Mouse (Mus musculus): Measurements from ENCODE around the gene Esr1. TPM values are rescaled to one million over a fixed set of nuclear protein-coding genes. Genes with fewer than 3 reads are reported as not detected.

Esr1 gene
- polyA plus RNA-seq, 1 experiment from 2014 or later = 0.26 TPM

GRCm38 (mm10) chr10:4965768-4966167, 354.4 kb downstream of the Esr1 start:
- no peak overlapping the region for H3K27ac ChIP-seq
- no peak overlapping the region for H3K9ac ChIP-seq
- ATAC-seq (ENCODE audit: borderline replicate concordance, extremely low read depth, low FRiP score, low TSS enrichment) = no peak
- no peak overlapping the region for H3K4me2 ChIP-seq
- H3K4me3 ChIP-seq = no peak overlapping the region
- no peaks in the 10 kb centered on the region for H3K9me3 ChIP-seq
- no peaks in the 10 kb centered on the region for H3K27me3 ChIP-seq
- no peaks in the 10 kb centered on the region for H3K36me3 ChIP-seq
- WGBS = 5% methylated on average over 1 of the region's 1 CpGs
- no peaks in the 10 kb centered on the region for H3K4me1 ChIP-seq

GRCm38 (mm10) chr10:4971156-4971555, 359.8 kb downstream of the Esr1 start:
- Histone ChIP-seq H3K4me3 (no peak overlapping the region), H3K9me3 (no peaks in the 10 kb centered on the region), H3K4me1 (no peaks in the 10 kb centered on the region), H3K27ac (no peak overlapping the region), H3K27me3 (no peaks in the 10 kb centered on the region), H3K4me2 (no peak overlapping the region), H3K36me3 (no peaks in the 10 kb centered on the region), H3K9ac (no peak overlapping the region)
- WGBS = 56% methylated on average over 7 of the region's 7 CpGs
- no peak for ATAC-seq (ENCODE audit: borderline replicate concordance, extremely low read depth, low FRiP score, low TSS enrichment)

- no peak for ATAC-seq (ENCODE audit: borderline replicate concordance, extremely low read depth, low FRiP score, low TSS enrichment)
These were observed 360.2 kb downstream of the Esr1 start for GRCm38 (mm10) chr10:4971586-4971985.

GRCm38 (mm10) chr10:4972026-4972425, 360.6 kb downstream of the Esr1 start:
- H3K9ac ChIP-seq = no peak overlapping the region
- no peak overlapping the region for H3K4me3 ChIP-seq
- no peaks in the 10 kb centered on the region for H3K9me3 ChIP-seq
- no peaks in the 10 kb centered on the region for H3K27me3 ChIP-seq
- H3K27ac ChIP-seq = no peak overlapping the region
- no peak overlapping the region for H3K4me2 ChIP-seq
- 29% methylated on average over 2 of the region's 2 CpGs for WGBS
- ATAC-seq (ENCODE audit: borderline replicate concordance, extremely low read depth, low FRiP score, low TSS enrichment) = no peak
- no peaks in the 10 kb centered on the region for H3K4me1 ChIP-seq
- no peaks in the 10 kb centered on the region for H3K36me3 ChIP-seq

More at GRCm38 (mm10) chr10:4971586-4971985, 360.2 kb downstream of the Esr1 start:
- H3K36me3 ChIP-seq = no peaks in the 10 kb centered on the region
- no peak overlapping the region for H3K9ac ChIP-seq
- H3K27ac ChIP-seq = no peak overlapping the region
- no peaks in the 10 kb centered on the region for H3K9me3 ChIP-seq
- H3K4me2 ChIP-seq = no peak overlapping the region
- H3K4me3 ChIP-seq = no peak overlapping the region
- no peaks in the 10 kb centered on the region for H3K4me1 ChIP-seq
- H3K27me3 ChIP-seq = no peaks in the 10 kb centered on the region

- Histone ChIP-seq H3K4me1 (no peaks in the 10 kb centered on the region), H3K27me3 (no peaks in the 10 kb centered on the region), H3K9ac (no peak overlapping the region), H3K36me3 (no peaks in the 10 kb centered on the region), H3K9me3 (no peaks in the 10 kb centered on the region), H3K4me3 (no peak overlapping the region), H3K4me2 (no peak overlapping the region), H3K27ac (no peak overlapping the region)
- WGBS = 73% methylated on average over 4 of the region's 4 CpGs
- ATAC-seq (ENCODE audit: borderline replicate concordance, extremely low read depth, low FRiP score, low TSS enrichment) = no peak
These were observed 362.9 kb downstream of the Esr1 start for GRCm38 (mm10) chr10:4974246-4974645.

GRCm38 (mm10) chr10:4976557-4976956, 365.2 kb downstream of the Esr1 start:
- WGBS = 75% methylated on average over 2 of the region's 2 CpGs
- Histone ChIP-seq H3K9ac (no peak overlapping the region), H3K4me2 (no peak overlapping the region), H3K27ac (no peak overlapping the region), H3K4me1 (no peaks in the 10 kb centered on the region), H3K9me3 (no peaks in the 10 kb centered on the region), H3K36me3 (no peaks in the 10 kb centered on the region), H3K4me3 (no peak overlapping the region), H3K27me3 (no peaks in the 10 kb centered on the region)
- no peak for ATAC-seq (ENCODE audit: borderline replicate concordance, extremely low read depth, low FRiP score, low TSS enrichment)

- Histone ChIP-seq H3K9me3 (no peaks in the 10 kb centered on the region), H3K27ac (no peak overlapping the region), H3K27me3 (no peaks in the 10 kb centered on the region), H3K36me3 (no peaks in the 10 kb centered on the region), H3K4me2 (no peak overlapping the region), H3K4me1 (no peaks in the 10 kb centered on the region), H3K4me3 (no peak overlapping the region), H3K9ac (no peak overlapping the region)
- ATAC-seq (ENCODE audit: borderline replicate concordance, extremely low read depth, low FRiP score, low TSS enrichment) = no peak
- 93% methylated on average over 3 of the region's 3 CpGs for WGBS
These were observed 366.0 kb downstream of the Esr1 start for GRCm38 (mm10) chr10:4977374-4977773.

GRCm38 (mm10) chr10:4983919-4984318, 372.5 kb downstream of the Esr1 start:
- no peaks in the 10 kb centered on the region for H3K9me3 ChIP-seq
- H3K27me3 ChIP-seq = no peaks in the 10 kb centered on the region
- ATAC-seq (ENCODE audit: borderline replicate concordance, extremely low read depth, low FRiP score, low TSS enrichment) = no peak
- no peak overlapping the region for H3K9ac ChIP-seq
- H3K4me3 ChIP-seq = no peak overlapping the region
- no peaks in the 10 kb centered on the region for H3K4me1 ChIP-seq
- WGBS = 46% methylated on average over 2 of the region's 2 CpGs
- H3K4me2 ChIP-seq = no peak overlapping the region
- H3K36me3 ChIP-seq = no peaks in the 10 kb centered on the region
- no peak overlapping the region for H3K27ac ChIP-seq

- 35% methylated on average over 3 of the region's 3 CpGs for WGBS
- Histone ChIP-seq H3K9me3 (no peaks in the 10 kb centered on the region), H3K4me1 (no peaks in the 10 kb centered on the region), H3K4me2 (no peak overlapping the region), H3K36me3 (no peaks in the 10 kb centered on the region), H3K9ac (no peak overlapping the region), H3K27ac (no peak overlapping the region), H3K27me3 (no peaks in the 10 kb centered on the region), H3K4me3 (no peak overlapping the region)
- ATAC-seq (ENCODE audit: borderline replicate concordance, extremely low read depth, low FRiP score, low TSS enrichment) = no peak
These were observed 382.4 kb downstream of the Esr1 start for GRCm38 (mm10) chr10:4993802-4994201.

GRCm38 (mm10) chr10:4996592-4996991, 385.2 kb downstream of the Esr1 start:
- no peaks in the 10 kb centered on the region for H3K4me1 ChIP-seq
- WGBS = 70% methylated on average over 3 of the region's 3 CpGs

GRCm38 (mm10) chr10:5008795-5009366, 397.5 kb downstream of the Esr1 start:
- Histone ChIP-seq H3K4me1 (no peaks in the 10 kb centered on the region), H3K9me3 (no peaks in the 10 kb centered on the region), H3K27ac (no peak overlapping the region), H3K36me3 (no peaks in the 10 kb centered on the region), H3K4me3 (no peak overlapping the region), H3K4me2 (no peak overlapping the region), H3K27me3 (no peaks in the 10 kb centered on the region), H3K9ac (no peak overlapping the region)
- WGBS = 71% methylated on average over 8 of the region's 8 CpGs
- ATAC-seq (ENCODE audit: borderline replicate concordance, extremely low read depth, low FRiP score, low TSS enrichment) = no peak

More at GRCm38 (mm10) chr10:4996592-4996991, 385.2 kb downstream of the Esr1 start:
- H3K36me3 ChIP-seq = no peaks in the 10 kb centered on the region
- no peaks in the 10 kb centered on the region for H3K27me3 ChIP-seq
- no peak overlapping the region for H3K9ac ChIP-seq
- H3K9me3 ChIP-seq = no peaks in the 10 kb centered on the region
- ATAC-seq (ENCODE audit: borderline replicate concordance, extremely low read depth, low FRiP score, low TSS enrichment) = no peak
- no peak overlapping the region for H3K27ac ChIP-seq
- no peak overlapping the region for H3K4me3 ChIP-seq
- no peak overlapping the region for H3K4me2 ChIP-seq

GRCm38 (mm10) chr10:5012004-5012403, 400.6 kb downstream of the Esr1 start:
- Histone ChIP-seq H3K27me3 (no peaks in the 10 kb centered on the region), H3K27ac (no peak overlapping the region), H3K9ac (no peak overlapping the region), H3K9me3 (no peaks in the 10 kb centered on the region), H3K4me1 (no peaks in the 10 kb centered on the region), H3K4me2 (no peak overlapping the region), H3K4me3 (no peak overlapping the region), H3K36me3 (no peaks in the 10 kb centered on the region)
- no peak for ATAC-seq (ENCODE audit: borderline replicate concordance, extremely low read depth, low FRiP score, low TSS enrichment)

GRCm38 (mm10) chr10:5014976-5015375, 403.6 kb downstream of the Esr1 start:
- H3K9me3 ChIP-seq = no peaks in the 10 kb centered on the region
- no peak overlapping the region for H3K27ac ChIP-seq
- H3K9ac ChIP-seq = no peak overlapping the region
- no peak overlapping the region for H3K4me2 ChIP-seq
- no peaks in the 10 kb centered on the region for H3K36me3 ChIP-seq
- whole genome bisulfite sequencing = 71% methylated on average over 1 of the region's 1 CpGs
- ATAC-seq (ENCODE audit: borderline replicate concordance, extremely low read depth, low FRiP score, low TSS enrichment) = no peak
- no peaks in the 10 kb centered on the region for H3K27me3 ChIP-seq
- H3K4me3 ChIP-seq = no peak overlapping the region
- H3K4me1 ChIP-seq = no peaks in the 10 kb centered on the region

All from lung, embryonic 15.5 days (tissue).